Mouse (Mus musculus) lung, postnatal 0 days (tissue): ENCODE data around the gene Wwc1. TPM values are rescaled to one million over a fixed set of nuclear protein-coding genes. Genes with fewer than 3 reads are reported as not detected.
A peak's percentile ranks its signal among the peaks of the same experiment; 100 is the strongest.

Source experiments
- ATAC-seq: fragments of 200-750 bp; cut with Nextera tagmentation; 2 replicates; pipeline ENCODE4 v1.8.0; 2017; ENCODE audit warnings: moderate library complexity
- DNase-seq: peaks from one replicate; pipeline ENCODE4 v3.0.0-alpha.2; 2016; ENCODE audit warnings: low spot score
- H3K27ac ChIP-seq: fragments of 300-500 bp; sonication (generic); 2 replicates; pipeline ENCODE4 v1.5.1; 2014; ENCODE audit warnings: antibody characterized with exemption, mild to moderate bottlenecking, low read length, mixed read lengths
- H3K27me3 ChIP-seq: fragments of 300-500 bp; sonication (generic); replicated peaks from 2 replicates; pipeline ENCODE4 v1.6.1; 2014; ENCODE audit warnings: low read length, mixed read lengths; ENCODE audit not compliant: insufficient read depth
- H3K36me3 ChIP-seq: fragments of 300-500 bp; sonication (generic); 2 replicates; pipeline ENCODE4 v1.6.1; 2014; ENCODE audit warnings: low read length, mixed read lengths; ENCODE audit not compliant: insufficient read depth
- H3K4me1 ChIP-seq: fragments of 300-500 bp; sonication (generic); 2 replicates; pipeline ENCODE4 v1.6.1; 2014; ENCODE audit warnings: antibody characterized with exemption, low read depth, low read length, mixed read lengths; ENCODE audit not compliant: insufficient read depth
- H3K4me2 ChIP-seq: fragments of 300-500 bp; sonication (generic); replicated peaks from 2 replicates; pipeline ENCODE4 v1.6.1; 2014; ENCODE audit warnings: low read depth, mild to moderate bottlenecking, low read length, moderate library complexity, mixed read lengths
- H3K4me3 ChIP-seq: fragments of 300-500 bp; sonication (generic); 2 replicates; pipeline ENCODE4 v1.5.1; 2014; ENCODE audit warnings: low read depth, low read length
- H3K9ac ChIP-seq: fragments of 300-500 bp; sonication (generic); replicated peaks from 2 replicates; pipeline ENCODE4 v1.6.1; 2014; ENCODE audit warnings: low read depth, mild to moderate bottlenecking
- H3K9me3 ChIP-seq: fragments of 300-500 bp; sonication (generic); 2 replicates; pipeline ENCODE4 v1.6.1; 2016; ENCODE audit warnings: low read length, mixed read lengths
- CTCF ChIP-seq: IDR thresholded peaks from 2 replicates; pipeline ENCODE4 v1.5.1; 2016; ENCODE audit warnings: antibody characterized with exemption, mild to moderate bottlenecking
- EP300 ChIP-seq: IDR thresholded peaks from 2 replicates; pipeline ENCODE4 v1.6.1; 2016; ENCODE audit warnings: antibody characterized with exemption, mild to moderate bottlenecking, control low read depth
- WGBS: fragments of 180-500 bp; shearing (Covaris S2); extraction: QIAGEN DNeasy Blood & Tissue Kit; methylation state at CpG from one replicate; pipeline ENCODE4 v1.1.7; 2014; 5-methylcytosine and 5-hydroxymethylcytosine counted together
- polyA plus RNA-seq: library from polyadenylated mRNA; unstranded; fragments of >200 nt; fragmentation: Nextera tagmentation; extraction: Ambion mirVana; gene quantifications from 2 replicates; pipeline ENCODE4 v1.2.1, GENCODE M21; 2015

Wwc1 gene
- polyA plus RNA-seq, 1 experiment from 2014 or later, result 22.1 TPM

- Histone ChIP-seq H3K4me1 (peaks cover 4% of the 10 kb centered on the region), H3K36me3 (no peaks in the 10 kb centered on the region), H3K4me3 (no peak overlapping the region), H3K9ac (no peak overlapping the region), H3K9me3 (no peaks in the 10 kb centered on the region), H3K27me3 (no peaks in the 10 kb centered on the region), H3K27ac (peak overlapping the region; percentile 55), H3K4me2 (no peak overlapping the region)
- 53% methylated on average over 9 of the region's 9 CpGs for WGBS
- no peak for TF ChIP-seq EP300
- TF ChIP-seq CTCF, result no peak
- no peak for DNase-seq
- peak; percentile 8; the same call in 1 of the 2 replicates for ATAC-seq
Measured at GRCm38 (mm10) chr11:35947944-35948343, 32.4 kb downstream of the Wwc1 start.

- H3K4me1 ChIP-seq, result peaks cover 4% of the 10 kb centered on the region; the same call in 1 of the 2 replicates
- H3K9ac ChIP-seq, result no peak overlapping the region
- 25% methylated on average over 6 of the region's 6 CpGs for WGBS
- peak overlapping the region; percentile 47; the same call in 1 of the 2 replicates for H3K27ac ChIP-seq
- DNase-seq (peak; percentile 80), ATAC-seq (peak; percentile 66)
- TF ChIP-seq CTCF, result no peak
- peak; percentile 76; the same call in 1 of the 2 replicates for TF ChIP-seq EP300
- H3K9me3 ChIP-seq, result no peaks in the 10 kb centered on the region
- H3K4me3 ChIP-seq, result no peak overlapping the region
- no peaks in the 10 kb centered on the region for H3K36me3 ChIP-seq
- H3K27me3 ChIP-seq, result no peaks in the 10 kb centered on the region
- no peak overlapping the region for H3K4me2 ChIP-seq
Measured at GRCm38 (mm10) chr11:35945187-35945586, 35.1 kb downstream of the Wwc1 start.

GRCm38 (mm10) chr11:35941641-35942040, 38.7 kb downstream of the Wwc1 start:
- no peak overlapping the region for H3K9ac ChIP-seq
- no peaks in the 10 kb centered on the region for H3K36me3 ChIP-seq
- no peak overlapping the region for H3K4me2 ChIP-seq
- TF ChIP-seq CTCF (no peak), EP300 (no peak)
- H3K27me3 ChIP-seq, result no peaks in the 10 kb centered on the region
- H3K4me1 ChIP-seq, result no peaks in the 10 kb centered on the region
- 60% methylated on average over 3 of the region's 3 CpGs for WGBS
- ATAC-seq (no peak), DNase-seq (no peak)
- no peak overlapping the region for H3K27ac ChIP-seq
- H3K4me3 ChIP-seq, result no peak overlapping the region
- H3K9me3 ChIP-seq, result no peaks in the 10 kb centered on the region

- Histone ChIP-seq H3K27ac (no peak overlapping the region), H3K4me2 (no peak overlapping the region), H3K36me3 (no peaks in the 10 kb centered on the region), H3K9ac (no peak overlapping the region), H3K27me3 (no peaks in the 10 kb centered on the region), H3K9me3 (no peaks in the 10 kb centered on the region), H3K4me1 (no peaks in the 10 kb centered on the region), H3K4me3 (no peak overlapping the region)
- ATAC-seq (no peak), DNase-seq (no peak)
- TF ChIP-seq EP300, result no peak
- no peak for TF ChIP-seq CTCF
- 58% methylated on average over 5 of the region's 5 CpGs for WGBS
Measured at GRCm38 (mm10) chr11:35941064-35941463, 39.3 kb downstream of the Wwc1 start.

- no peaks in the 10 kb centered on the region for H3K9me3 ChIP-seq
- no peak overlapping the region for H3K9ac ChIP-seq
- no peaks in the 10 kb centered on the region; the same call in 1 of the 2 replicates for H3K4me1 ChIP-seq
- no peaks in the 10 kb centered on the region for H3K36me3 ChIP-seq
- peak; percentile 43 for ATAC-seq
- H3K4me2 ChIP-seq, result no peak overlapping the region
- 52% methylated on average over 6 of the region's 6 CpGs for WGBS
- H3K4me3 ChIP-seq, result no peak overlapping the region
- H3K27me3 ChIP-seq, result no peaks in the 10 kb centered on the region
- peak overlapping the region; percentile 34 for H3K27ac ChIP-seq
- DNase-seq, result peak; percentile 66
- TF ChIP-seq EP300 (no peak), CTCF (no peak)
Measured at GRCm38 (mm10) chr11:35938790-35939385, 41.4 kb downstream of the Wwc1 start.

- Histone ChIP-seq H3K36me3 (no peaks in the 10 kb centered on the region), H3K27me3 (no peaks in the 10 kb centered on the region), H3K9me3 (no peaks in the 10 kb centered on the region), H3K4me3 (no peak overlapping the region), H3K4me2 (no peak overlapping the region), H3K9ac (no peak overlapping the region), H3K4me1 (peaks cover 8% of the 10 kb centered on the region), H3K27ac (peak overlapping the region; percentile 58; the same call in 1 of the 2 replicates)
- DNase-seq (peak; percentile 43), ATAC-seq (peak; percentile 40; the same call in 1 of the 2 replicates)
- 28% methylated on average over 3 of the region's 3 CpGs for WGBS
- TF ChIP-seq EP300 (peak; percentile 85), CTCF (no peak)
Measured at GRCm38 (mm10) chr11:35935645-35936044, 44.7 kb downstream of the Wwc1 start.
